Mouse (Mus musculus) E14TG2a.4 (cell line): ENCODE measurements around the gene Ctnnbl1.

Experiments used
- CTCF ChIP-seq: conservative IDR thresholded peaks from 2 replicates; pipeline ENCODE4 v1.5.1; 2014; ENCODE audit warnings: low read length
- NANOG ChIP-seq: IDR thresholded peaks from 2 replicates; pipeline ENCODE4 v1.6.1; 2014; ENCODE audit warnings: borderline replicate concordance, low read length, mixed read lengths
- POU5F1 ChIP-seq: IDR thresholded peaks from 2 replicates; pipeline ENCODE4 v1.6.1; 2014; ENCODE audit warnings: low read length, borderline replicate concordance

DNA sequence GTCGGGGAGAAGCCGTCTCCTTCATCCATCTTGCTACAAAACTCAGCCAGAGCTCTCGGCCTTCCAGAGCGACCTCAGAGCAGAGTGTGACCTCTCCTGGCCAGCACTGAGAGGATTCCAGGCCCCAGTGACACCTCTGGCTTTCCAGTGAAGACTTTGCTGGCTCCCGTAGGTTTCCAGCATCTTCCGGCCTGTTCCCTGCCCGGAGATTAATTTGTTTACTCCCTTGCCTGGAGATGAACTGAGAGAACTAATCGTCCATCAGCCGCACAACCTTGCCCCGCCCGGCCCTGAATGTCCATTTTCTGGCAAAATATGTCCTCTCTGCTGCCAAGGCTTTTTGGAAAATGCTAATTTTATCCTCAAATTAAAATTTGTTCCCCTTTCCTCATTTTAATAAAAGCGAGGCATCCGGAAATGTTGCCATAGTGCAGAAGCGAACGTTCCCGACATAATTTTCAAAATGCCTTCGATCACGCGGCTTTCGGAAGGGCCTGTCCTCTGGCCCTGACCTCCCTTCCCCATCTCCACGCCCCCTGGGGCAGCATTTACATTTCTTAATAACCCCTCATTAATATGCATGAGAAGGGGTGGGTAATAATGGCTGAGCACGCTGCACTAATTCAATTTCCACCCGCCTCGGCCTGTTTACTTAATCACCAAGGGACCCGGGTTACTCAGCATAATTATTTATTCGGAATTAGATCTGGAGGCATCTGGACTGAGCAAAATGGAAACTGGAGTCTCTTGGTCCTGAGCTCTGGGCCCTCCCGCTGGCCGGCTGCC is 32.0 kb upstream of the Ctnnbl1 start:
- no peak for TF ChIP-seq CTCF
- no peak for TF ChIP-seq NANOG
- TF ChIP-seq POU5F1 = no peak
